Mouse (Mus musculus) CD4-positive, CD25-positive, alpha-beta regulatory T cell, adult 4 months (primary cell): Measurements from ENCODE around the gene Lrfn4. TPM values are rescaled to one million over a fixed set of nuclear protein-coding genes. Genes with fewer than 3 reads are reported as not detected.

Experiments
- ATAC-seq: one replicate; pipeline ENCODE4 v1.8.0; 2017
- polyA plus RNA-seq, 2 experiments: library from polyadenylated mRNA; unstranded; fragments of 100-300 nt; shearing (Covaris generic); gene quantifications; one replicate each; pipeline ENCODE4 v1.2.1; 2017

Gene Lrfn4
- polyA plus RNA-seq, 2 experiments from 2014 or later, result not detected

- no peak for ATAC-seq
These were observed 46.6 kb downstream of the Lrfn4 start for GRCm38 (mm10) chr19:4568832-4569231.

- ATAC-seq, result no peak
These were observed 47.8 kb downstream of the Lrfn4 start for GRCm38 (mm10) chr19:4567665-4568064.

- no peak for ATAC-seq
These were observed 48.6 kb downstream of the Lrfn4 start for GRCm38 (mm10) chr19:4566880-4567279.

- no peak for ATAC-seq
These were observed 49.8 kb downstream of the Lrfn4 start for GRCm38 (mm10) chr19:4565678-4566077.

Other genes with a start within 250 kb of the Lrfn4 start
- gene Kdm2a, start 217.4 kb downstream of the Lrfn4 start, polyA plus RNA-seq, result 10 to 100 TPM; 90.1 to 95.4 TPM
- 1 to 10 TPM; 2.6 to 3.2 TPM for gene Rhod, start 176.2 kb downstream of the Lrfn4 start, polyA plus RNA-seq
- gene Syt12, start 138.2 kb downstream of the Lrfn4 start, polyA plus RNA-seq, result not detected
- not detected for gene 2010003K11Rik, start 117.1 kb downstream of the Lrfn4 start, polyA plus RNA-seq
- gene Pcx, start 105.2 kb downstream of the Lrfn4 start, polyA plus RNA-seq, result 1 to 10 TPM in 1 of 2 experiments, under 1 TPM in 1; 0.73 to 3.6 TPM
- gene Rce1, start 10.0 kb upstream of the Lrfn4 start, polyA plus RNA-seq, result 10 to 100 TPM; 45.3 to 50.7 TPM
- gene Gm960, start 83.0 kb upstream of the Lrfn4 start, polyA plus RNA-seq, result not detected
- under 1 TPM; 0.13 to 0.18 TPM for gene Sptbn2, start 95.5 kb upstream of the Lrfn4 start, polyA plus RNA-seq
- gene Rbm4b, start 140.8 kb upstream of the Lrfn4 start, polyA plus RNA-seq, result 100 to 1,000 TPM; 105 to 151 TPM
- gene Rbm4, start 178.2 kb upstream of the Lrfn4 start, polyA plus RNA-seq, result 10 to 100 TPM; 27.9 to 49.0 TPM
- 10 to 100 TPM; 29.3 to 43.9 TPM for gene Gm21992, start 195.9 kb upstream of the Lrfn4 start, polyA plus RNA-seq
- gene Rbm14, start 196.0 kb upstream of the Lrfn4 start, polyA plus RNA-seq, result 10 to 100 TPM; 22.1 to 53.5 TPM
- 100 to 1,000 TPM; 137 to 175 TPM for gene Ccs, start 223.7 kb upstream of the Lrfn4 start, polyA plus RNA-seq
- not detected for gene Ccdc87, start 223.7 kb upstream of the Lrfn4 start, polyA plus RNA-seq
- 1 to 10 TPM; 2.0 to 4.8 TPM for gene Ctsf, start 239.5 kb upstream of the Lrfn4 start, polyA plus RNA-seq